Mouse (Mus musculus) embryonic facial prominence, embryonic 10.5 days (tissue): ENCODE results near the gene Wnk2. TPM values are rescaled to one million over a fixed set of nuclear protein-coding genes. Genes with fewer than 3 reads are reported as not detected.

ENCODE experiments used
- DNase-seq: peaks from one replicate; pipeline ENCODE4 v3.0.0-alpha.2; 2017; ENCODE audit warnings: low spot score
- H3K27ac ChIP-seq: fragments of 300-500 bp; sonication (generic); replicated peaks from 2 replicates; pipeline ENCODE4 v1.5.1; 2016; ENCODE audit warnings: mild to moderate bottlenecking
- H3K27me3 ChIP-seq: fragments of 300-500 bp; sonication (generic); replicated peaks from 2 replicates; pipeline ENCODE4 v1.6.1; 2016; ENCODE audit warnings: low read depth, mild to moderate bottlenecking; ENCODE audit not compliant: poor library complexity, severe bottlenecking
- H3K36me3 ChIP-seq: fragments of 300-500 bp; sonication (generic); replicated peaks from 2 replicates; pipeline ENCODE4 v1.6.1; 2016; ENCODE audit warnings: mild to moderate bottlenecking, moderate library complexity
- H3K4me1 ChIP-seq: fragments of 300-500 bp; sonication (generic); 2 replicates; pipeline ENCODE4 v1.6.1; 2016
- H3K4me3 ChIP-seq: fragments of 300-500 bp; sonication (generic); 2 replicates; pipeline ENCODE4 v1.5.1; 2016; ENCODE audit warnings: mild to moderate bottlenecking, moderate library complexity
- H3K9me3 ChIP-seq: fragments of 300-500 bp; sonication (generic); 2 replicates; pipeline ENCODE4 v1.6.1; 2016; ENCODE audit warnings: mild to moderate bottlenecking
- WGBS: fragments of 180-500 bp; shearing (Covaris S2); methylation state at CpG from one replicate; pipeline ENCODE4 v1.1.7; 2016; 5-methylcytosine and 5-hydroxymethylcytosine counted together
- polyA plus RNA-seq: library from polyadenylated mRNA; unstranded; fragments of >200 nt; fragmentation: Nextera tagmentation; extraction: Ambion mirVana; gene quantifications from 2 replicates; pipeline ENCODE4 v1.2.1, GENCODE M21; 2016

Gene Wnk2
- polyA plus RNA-seq, 1 experiment from 2014 or later, result 2.8 TPM

GRCm38 (mm10) chr13:49172335-49172734 lies 24.5 kb upstream of the Wnk2 start:
- no peak overlapping the region for H3K4me3 ChIP-seq
- no peak overlapping the region for H3K27ac ChIP-seq
- no peaks in the 10 kb centered on the region for H3K36me3 ChIP-seq
- no peak for DNase-seq
- H3K9me3 ChIP-seq, result no peaks in the 10 kb centered on the region
- H3K27me3 ChIP-seq, result no peaks in the 10 kb centered on the region
- WGBS, result 93% methylated on average over 7 of the region's 7 CpGs
- H3K4me1 ChIP-seq, result peaks cover 11% of the 10 kb centered on the region

GRCm38 (mm10) chr13:49171729-49172128 lies 23.9 kb upstream of the Wnk2 start:
- Histone ChIP-seq H3K36me3 (no peaks in the 10 kb centered on the region), H3K9me3 (no peaks in the 10 kb centered on the region), H3K27me3 (no peaks in the 10 kb centered on the region), H3K4me3 (no peak overlapping the region), H3K27ac (no peak overlapping the region), H3K4me1 (peaks cover 11% of the 10 kb centered on the region)
- no peak for DNase-seq
- 80% methylated on average over 1 of the region's 1 CpGs for WGBS

GRCm38 (mm10) chr13:49170623-49171022 lies 22.8 kb upstream of the Wnk2 start:
- WGBS, result 92% methylated on average over 11 of the region's 11 CpGs
- no peaks in the 10 kb centered on the region for H3K9me3 ChIP-seq
- no peak for DNase-seq

GRCm38 (mm10) chr13:49169448-49170207 lies 21.8 kb upstream of the Wnk2 start:
- DNase-seq, result peak; percentile 89
- peaks cover 11% of the 10 kb centered on the region for H3K4me1 ChIP-seq
- 20% methylated on average over 17 of the region's 17 CpGs for WGBS
- no peaks in the 10 kb centered on the region for H3K9me3 ChIP-seq
- no peaks in the 10 kb centered on the region for H3K27me3 ChIP-seq
- H3K4me3 ChIP-seq, result no peak overlapping the region
- H3K27ac ChIP-seq, result no peak overlapping the region
- H3K36me3 ChIP-seq, result no peaks in the 10 kb centered on the region

More at GRCm38 (mm10) chr13:49170623-49171022, 22.8 kb upstream of the Wnk2 start:
- Histone ChIP-seq H3K4me3 (no peak overlapping the region), H3K4me1 (peaks cover 11% of the 10 kb centered on the region), H3K27me3 (no peaks in the 10 kb centered on the region), H3K27ac (no peak overlapping the region), H3K36me3 (no peaks in the 10 kb centered on the region)

- no peaks in the 10 kb centered on the region for H3K36me3 ChIP-seq
- 80% methylated on average over 9 of the region's 9 CpGs for WGBS
- peaks cover 4% of the 10 kb centered on the region; the same call in 1 of the 2 replicates for H3K4me1 ChIP-seq
Observed at GRCm38 (mm10) chr13:49167081-49167480, 19.3 kb upstream of the Wnk2 start.

GRCm38 (mm10) chr13:49163645-49164044 lies 15.8 kb upstream of the Wnk2 start:
- H3K36me3 ChIP-seq, result no peaks in the 10 kb centered on the region
- DNase-seq, result no peak
- 85% methylated on average over 7 of the region's 7 CpGs for WGBS
- no peak overlapping the region for H3K4me3 ChIP-seq
- no peak overlapping the region for H3K27ac ChIP-seq
- peaks cover 4% of the 10 kb centered on the region; the same call in 1 of the 2 replicates for H3K4me1 ChIP-seq
- no peaks in the 10 kb centered on the region for H3K9me3 ChIP-seq
- no peaks in the 10 kb centered on the region for H3K27me3 ChIP-seq

More at GRCm38 (mm10) chr13:49167081-49167480, 19.3 kb upstream of the Wnk2 start:
- no peak overlapping the region for H3K4me3 ChIP-seq
- DNase-seq, result no peak
- no peak overlapping the region for H3K27ac ChIP-seq
- H3K27me3 ChIP-seq, result no peaks in the 10 kb centered on the region
- no peaks in the 10 kb centered on the region for H3K9me3 ChIP-seq

GRCm38 (mm10) chr13:49162722-49163121 lies 14.9 kb upstream of the Wnk2 start:
- H3K36me3 ChIP-seq, result no peaks in the 10 kb centered on the region
- DNase-seq, result no peak
- no peak overlapping the region for H3K27ac ChIP-seq
- H3K4me3 ChIP-seq, result no peak overlapping the region
- no peaks in the 10 kb centered on the region for H3K9me3 ChIP-seq
- 82% methylated on average over 4 of the region's 4 CpGs for WGBS
- H3K27me3 ChIP-seq, result no peaks in the 10 kb centered on the region
- peaks cover 4% of the 10 kb centered on the region; the same call in 1 of the 2 replicates for H3K4me1 ChIP-seq

GRCm38 (mm10) chr13:49161236-49161635 lies 13.4 kb upstream of the Wnk2 start:
- Histone ChIP-seq H3K4me3 (no peak overlapping the region), H3K9me3 (peaks cover 3% of the 10 kb centered on the region; the same call in 1 of the 2 replicates), H3K36me3 (no peaks in the 10 kb centered on the region), H3K27ac (no peak overlapping the region), H3K4me1 (no peaks in the 10 kb centered on the region), H3K27me3 (no peaks in the 10 kb centered on the region)
- WGBS, result 70% methylated on average over 2 of the region's 2 CpGs
- DNase-seq, result no peak

GRCm38 (mm10) chr13:49158040-49158713 lies 10.4 kb upstream of the Wnk2 start:
- no peak for DNase-seq
- WGBS, result 83% methylated on average over 10 of the region's 10 CpGs
- Histone ChIP-seq H3K4me1 (peaks cover 4% of the 10 kb centered on the region), H3K27ac (no peak overlapping the region), H3K9me3 (peaks cover 3% of the 10 kb centered on the region; the same call in 1 of the 2 replicates), H3K27me3 (0 out of 2 replicates have a peak, but pooled peaks cover 5% of the 10 kb centered on the region), H3K4me3 (no peak overlapping the region), H3K36me3 (no peaks in the 10 kb centered on the region)

- Histone ChIP-seq H3K4me1 (peaks cover 5% of the 10 kb centered on the region), H3K36me3 (no peaks in the 10 kb centered on the region), H3K27me3 (0 out of 2 replicates have a peak, but pooled peaks cover 5% of the 10 kb centered on the region), H3K9me3 (peaks cover 3% of the 10 kb centered on the region; the same call in 1 of the 2 replicates), H3K4me3 (no peak overlapping the region), H3K27ac (no peak overlapping the region)
- DNase-seq, result no peak
- 70% methylated on average over 4 of the region's 4 CpGs for WGBS
Observed at GRCm38 (mm10) chr13:49156645-49157044, 8.8 kb upstream of the Wnk2 start.

- no peak for DNase-seq
- Histone ChIP-seq H3K27ac (no peak overlapping the region), H3K27me3 (peaks cover 20% of the 10 kb centered on the region), H3K9me3 (peaks cover 3% of the 10 kb centered on the region; the same call in 1 of the 2 replicates), H3K36me3 (no peaks in the 10 kb centered on the region), H3K4me3 (no peak overlapping the region), H3K4me1 (peaks cover 5% of the 10 kb centered on the region)
- 70% methylated on average over 7 of the region's 7 CpGs for whole genome bisulfite sequencing
Observed at GRCm38 (mm10) chr13:49154621-49155020, 6.8 kb upstream of the Wnk2 start.

- Histone ChIP-seq H3K4me3 (no peak overlapping the region), H3K36me3 (no peaks in the 10 kb centered on the region), H3K4me1 (peaks cover 5% of the 10 kb centered on the region), H3K27ac (no peak overlapping the region), H3K9me3 (peaks cover 3% of the 10 kb centered on the region; the same call in 1 of the 2 replicates), H3K27me3 (peaks cover 26% of the 10 kb centered on the region)
- WGBS, result 83% methylated on average over 10 of the region's 10 CpGs
- DNase-seq, result no peak
Observed at GRCm38 (mm10) chr13:49154028-49154427, 6.2 kb upstream of the Wnk2 start.
